Mouse (Mus musculus) macrophage (primary cell): ENCODE measurements around the gene Cebpg. TPM values are rescaled to one million over a fixed set of nuclear protein-coding genes. Genes with fewer than 3 reads are reported as not detected.

Source experiments
- H3K27ac ChIP-seq: fragments of 350-480 bp; formaldehyde crosslinking; 2 replicates; pipeline ENCODE4 v1.9.0; 2021
- H3K36me3 ChIP-seq: fragments of 350-480 bp; formaldehyde crosslinking; 2 replicates; pipeline ENCODE4 v1.9.0; 2021; ENCODE audit errors: inconsistent target
- H3K4me3 ChIP-seq: fragments of 350-480 bp; formaldehyde crosslinking; 2 replicates; pipeline ENCODE4 v1.9.0; 2021; ENCODE audit errors: inconsistent target
- H3K79me2 ChIP-seq: fragments of 350-480 bp; formaldehyde crosslinking; 2 replicates; pipeline ENCODE4 v1.9.0; 2021; ENCODE audit errors: inconsistent target
- WGBS: methylation state at CpG from one replicate; pipeline ENCODE4 v1.1.7; 2026; ENCODE audit warnings: inconsistent platforms; ENCODE audit not compliant: missing documents; 5-methylcytosine and 5-hydroxymethylcytosine counted together
- polyA plus RNA-seq: library from polyadenylated mRNA; stranded (reverse); fragments of 250-400 nt; gene quantifications from 3 replicates; pipeline ENCODE4 v1.2.4, GENCODE M21; 2018; ENCODE audit warnings: inconsistent platforms
- total RNA-seq, 78 experiments: library from RNA; depleted of rRNA; stranded (reverse); fragments of 250-400 nt; gene quantifications; 1 replicate in 9 of 78; 2 replicates in 24 of 78; 3 replicates in 43 of 78; 4 replicates in 2 of 78; pipeline ENCODE4 v1.2.4; 2018; ENCODE audit warnings: inconsistent platforms in 56 of 78

Gene Cebpg
- 100 to 1,000 TPM in 15 of 26 experiments, 10 to 100 TPM in 11; 32.3 to 227 (median 110) TPM for total RNA-seq (2018; cell fraction: chromatin; rRNA removed)
- total RNA-seq (2018; cell fraction: cytosol; rRNA removed): 10 to 100 TPM; 12.2 to 34.9 (median 26.5) TPM
- 100 to 1,000 TPM in 11 of 26 experiments, 10 to 100 TPM in 15; 32.5 to 149 (median 83.9) TPM for total RNA-seq (2018; cell fraction: nucleus; rRNA removed)
- 19.8 to 31.4 TPM (median 27.0 TPM) in 3 replicates for polyA plus RNA-seq

GRCm38 (mm10) chr7:35056436-35056864 is at the start of gene Cebpg:
Gene Cebpg, minus strand, starts transcription at chr7:35056573.
- peak within 1 kb of the TSS; percentile 95 for H3K27ac ChIP-seq
- H3K36me3 ChIP-seq: no peaks in the 10 kb centered on the region
- peaks cover 45% of the 10 kb centered on the region for H3K79me2 ChIP-seq
- WGBS: 1% methylated on average over 52 of the region's 53 CpGs
- peak within 1 kb of the TSS; percentile 84 for H3K4me3 ChIP-seq

DNA sequence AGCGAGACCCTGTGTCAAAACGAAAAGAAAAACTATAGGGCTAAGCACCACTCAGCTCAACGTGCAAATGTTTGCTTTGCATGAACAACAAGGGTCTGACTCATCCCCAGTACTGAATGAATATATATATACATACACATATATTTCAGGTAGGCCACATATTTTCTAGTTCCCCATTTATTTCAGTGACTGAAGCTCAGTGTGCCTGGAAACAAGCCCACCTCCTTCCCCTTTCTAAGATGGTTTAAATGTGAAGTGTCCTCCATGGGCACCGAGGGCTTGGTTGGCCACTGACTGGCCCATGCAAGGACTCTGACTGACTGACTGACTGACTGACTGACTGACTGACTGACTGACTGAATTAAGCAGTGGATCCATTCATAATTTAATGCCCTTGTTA is 43.2 kb upstream of the Cebpg start:
- WGBS: 46% methylated on average over 4 of the region's 4 CpGs
- Histone ChIP-seq H3K79me2 (no peaks in the 10 kb centered on the region), H3K36me3 (no peaks in the 10 kb centered on the region), H3K27ac (peak overlapping the region; percentile 81), H3K4me3 (no peak overlapping the region)

- Histone ChIP-seq H3K36me3 (no peaks in the 10 kb centered on the region), H3K27ac (peak overlapping the region; percentile 81), H3K4me3 (no peak overlapping the region), H3K79me2 (no peaks in the 10 kb centered on the region)
- 0% methylated on average over 4 of the region's 4 CpGs for WGBS
Measured at GRCm38 (mm10) chr7:35098777-35099176, 42.4 kb upstream of the Cebpg start.

DNA sequence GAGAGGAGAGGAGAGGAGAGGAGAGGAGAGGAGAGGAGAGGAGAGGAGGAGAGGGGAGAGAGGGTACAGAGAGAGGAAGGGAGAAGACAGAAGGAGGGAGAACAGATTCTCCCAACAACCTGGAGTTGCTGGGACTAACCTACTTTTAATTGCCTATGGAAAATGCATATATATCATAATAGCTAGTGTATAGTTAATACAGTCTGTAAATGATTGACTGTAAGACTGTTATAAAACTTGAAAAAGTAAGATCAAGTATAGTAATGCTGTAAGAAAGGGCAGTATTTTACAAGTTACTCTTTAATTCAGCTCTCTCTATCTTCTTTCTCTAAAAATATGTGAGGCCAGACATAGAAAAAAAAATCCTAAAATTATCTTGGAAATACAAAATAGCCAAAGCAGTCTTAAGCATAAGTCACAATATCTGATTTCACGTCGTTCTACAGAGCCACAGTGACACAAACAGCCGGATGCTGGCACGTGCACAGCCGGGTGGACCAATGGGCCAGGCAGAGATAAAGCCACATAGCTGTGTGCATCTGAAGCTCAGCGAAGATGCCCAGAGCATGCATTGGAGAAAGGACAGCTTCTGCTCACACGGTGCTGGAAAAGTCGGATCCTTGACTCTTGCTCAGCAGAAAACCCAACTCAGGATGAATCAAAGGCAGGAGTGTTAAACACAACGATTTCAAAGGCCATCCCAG is 38.8 kb upstream of the Cebpg start:
- 92% methylated on average over 9 of the region's 9 CpGs for WGBS
- Histone ChIP-seq H3K36me3 (no peaks in the 10 kb centered on the region), H3K27ac (no peak overlapping the region), H3K4me3 (no peak overlapping the region), H3K79me2 (no peaks in the 10 kb centered on the region)

DNA sequence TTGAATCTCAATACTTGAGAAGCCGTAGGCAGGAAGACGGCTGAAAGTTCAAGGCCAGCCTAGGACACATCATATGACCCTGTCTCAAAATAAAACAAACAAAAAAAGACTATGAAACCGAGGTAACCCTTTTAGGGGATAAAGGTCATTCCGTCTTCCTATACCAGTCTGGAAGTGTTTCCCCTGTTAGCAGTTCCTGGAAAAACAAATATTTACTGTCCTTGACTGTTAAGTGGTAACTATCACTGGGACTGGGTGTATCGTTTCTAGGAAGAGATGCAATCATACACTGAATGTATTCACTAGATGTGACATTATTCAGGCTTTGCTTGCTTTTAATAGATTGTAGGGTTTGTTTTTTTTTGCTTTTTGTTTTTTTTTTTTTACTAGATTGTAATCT is 34.2 kb upstream of the Cebpg start:
- Histone ChIP-seq H3K79me2 (no peaks in the 10 kb centered on the region), H3K36me3 (no peaks in the 10 kb centered on the region), H3K4me3 (no peak overlapping the region), H3K27ac (no peak overlapping the region)
- 93% methylated on average over 5 of the region's 5 CpGs for WGBS

DNA sequence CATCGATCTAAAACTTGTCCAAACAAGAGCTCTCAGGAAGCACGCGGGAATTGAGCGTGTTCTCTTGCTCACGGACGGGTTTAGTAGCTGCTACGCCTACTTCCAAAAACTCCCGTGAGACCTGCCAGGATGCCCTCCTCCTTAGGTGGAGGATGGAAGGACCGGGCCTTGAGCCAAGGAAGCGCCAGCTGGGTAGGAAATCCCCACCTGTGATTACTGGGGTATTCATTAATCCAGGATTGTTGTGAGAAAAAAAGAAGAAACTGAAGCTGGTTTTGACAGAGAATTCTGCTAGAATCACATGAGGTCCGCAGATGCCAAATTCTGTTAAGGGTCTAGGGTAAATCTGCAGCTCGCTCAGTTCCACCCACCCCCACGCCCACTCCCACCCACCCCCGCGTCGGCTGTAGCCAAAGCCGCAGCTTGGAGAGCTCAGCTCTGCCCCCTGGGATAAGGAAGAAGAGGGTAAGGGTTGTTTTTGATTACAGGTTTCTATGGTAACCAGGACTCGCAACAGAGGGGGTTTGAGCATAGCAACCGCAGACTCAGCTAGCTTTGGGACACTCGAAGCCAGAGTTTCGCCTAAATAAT is 30.0 kb upstream of the Cebpg start:
- no peaks in the 10 kb centered on the region for H3K79me2 ChIP-seq
- WGBS: 9% methylated on average over 21 of the region's 21 CpGs
- no peak overlapping the region for H3K27ac ChIP-seq
- no peaks in the 10 kb centered on the region for H3K36me3 ChIP-seq
- H3K4me3 ChIP-seq: no peak overlapping the region; the same call in 1 of the 2 replicates

GRCm38 (mm10) chr7:35084565-35085360 is 28.4 kb upstream of the Cebpg start:
- H3K36me3 ChIP-seq: no peaks in the 10 kb centered on the region
- H3K27ac ChIP-seq: no peak overlapping the region
- WGBS: 50% methylated on average over 12 of the region's 12 CpGs

DNA sequence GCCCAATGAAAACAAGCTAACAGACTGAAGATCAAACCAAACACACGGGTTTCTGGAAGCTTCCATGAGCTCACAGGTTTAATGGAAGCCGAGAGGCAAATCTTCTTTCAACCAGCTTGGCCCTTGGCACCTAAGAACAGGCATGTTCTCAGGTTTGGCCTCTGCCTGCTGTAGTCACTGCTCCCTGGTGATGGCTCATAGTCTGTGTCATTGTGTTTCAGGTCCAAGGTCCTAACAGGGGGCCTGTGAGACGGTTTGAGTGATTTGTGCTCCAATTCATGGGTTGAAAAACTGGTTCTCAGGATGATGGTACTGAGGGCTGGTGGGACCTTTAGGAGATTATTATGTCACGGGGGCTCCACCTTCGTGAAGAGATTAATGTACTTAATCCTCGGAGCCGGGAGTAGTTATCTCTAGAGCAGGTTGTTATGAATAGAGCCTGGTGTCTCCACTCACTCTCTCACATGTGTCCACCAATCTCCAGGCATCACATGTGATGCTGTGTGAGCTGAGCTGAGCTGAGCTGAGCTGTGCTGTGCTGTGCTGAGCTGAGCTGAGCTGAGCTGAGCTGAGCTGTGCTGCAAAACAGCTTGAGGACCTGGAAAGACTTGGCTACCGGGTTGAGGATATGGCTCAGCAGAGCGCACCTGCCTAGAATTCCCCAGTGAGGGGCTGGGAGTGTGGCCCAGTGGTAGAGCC is 25.2 kb upstream of the Cebpg start:
- Histone ChIP-seq H3K79me2 (no peaks in the 10 kb centered on the region), H3K27ac (peak overlapping the region; percentile 75), H3K36me3 (no peaks in the 10 kb centered on the region), H3K4me3 (peak overlapping the region; percentile 7; the same call in 1 of the 2 replicates)
- 92% methylated on average over 9 of the region's 9 CpGs for WGBS

More at GRCm38 (mm10) chr7:35084565-35085360, 28.4 kb upstream of the Cebpg start:
- Histone ChIP-seq H3K4me3 (no peak overlapping the region), H3K79me2 (no peaks in the 10 kb centered on the region)

DNA sequence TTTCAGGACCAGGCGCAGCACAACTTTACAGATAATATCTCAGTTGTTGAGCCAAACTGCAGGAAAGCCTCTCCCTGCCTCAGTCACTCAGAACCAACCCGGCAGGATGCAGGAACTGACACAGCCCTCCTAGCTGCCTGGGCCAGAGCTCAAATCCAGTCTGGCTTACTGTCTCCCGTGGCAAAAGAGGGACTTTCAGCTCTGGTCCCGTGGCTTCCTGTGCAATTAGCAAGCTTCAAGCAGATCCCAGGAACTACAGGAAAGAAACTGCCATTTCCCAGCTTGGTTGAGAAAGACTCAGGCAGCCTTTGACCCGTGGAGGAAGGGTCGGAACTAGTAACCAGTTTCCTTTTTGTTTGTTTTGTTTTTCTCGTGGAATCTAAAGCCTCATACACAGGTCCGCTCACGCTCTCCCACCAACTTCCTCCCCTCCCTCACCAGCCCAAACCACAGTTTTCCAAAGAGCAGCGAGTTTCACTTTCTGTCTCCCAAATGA is 24.5 kb upstream of the Cebpg start:
- H3K4me3 ChIP-seq: peak overlapping the region; percentile 7; the same call in 1 of the 2 replicates
- H3K27ac ChIP-seq: peak overlapping the region; percentile 75
- WGBS: 6% methylated on average over 10 of the region's 10 CpGs
- no peaks in the 10 kb centered on the region for H3K36me3 ChIP-seq
- no peaks in the 10 kb centered on the region for H3K79me2 ChIP-seq

- H3K79me2 ChIP-seq: no peaks in the 10 kb centered on the region
- no peak overlapping the region for H3K27ac ChIP-seq
- H3K4me3 ChIP-seq: no peak overlapping the region
- WGBS: 82% methylated on average over 5 of the region's 5 CpGs
- no peaks in the 10 kb centered on the region for H3K36me3 ChIP-seq
Measured at GRCm38 (mm10) chr7:35076645-35077044, 20.3 kb upstream of the Cebpg start.

- Histone ChIP-seq H3K79me2 (no peaks in the 10 kb centered on the region), H3K36me3 (no peaks in the 10 kb centered on the region), H3K4me3 (no peak overlapping the region), H3K27ac (no peak overlapping the region)
- 87% methylated on average over 7 of the region's 8 CpGs for WGBS
Measured at GRCm38 (mm10) chr7:35066640-35067212, 10.4 kb upstream of the Cebpg start.

GRCm38 (mm10) chr7:35065958-35066357 is 9.6 kb upstream of the Cebpg start:
- H3K79me2 ChIP-seq: no peaks in the 10 kb centered on the region
- WGBS: 51% methylated on average over 3 of the region's 3 CpGs
- no peaks in the 10 kb centered on the region for H3K36me3 ChIP-seq
- no peak overlapping the region for H3K4me3 ChIP-seq
- no peak overlapping the region for H3K27ac ChIP-seq

- Histone ChIP-seq H3K36me3 (no peaks in the 10 kb centered on the region), H3K4me3 (no peak overlapping the region), H3K79me2 (no peaks in the 10 kb centered on the region), H3K27ac (peak overlapping the region; percentile 50)
- 43% methylated on average over 14 of the region's 14 CpGs for WGBS
Measured at GRCm38 (mm10) chr7:35064286-35065258, 8.2 kb upstream of the Cebpg start.
